Mouse (Mus musculus) naive thymus-derived CD4-positive, alpha-beta T cell, adult 5 months (primary cell): ENCODE data around the gene Sult2a3. TPM values are rescaled to one million over a fixed set of nuclear protein-coding genes. Genes with fewer than 3 reads are reported as not detected.

Experiments used
- polyA plus RNA-seq: library from polyadenylated mRNA; unstranded; fragments of 100-300 nt; shearing (Covaris generic); gene quantifications from one replicate; pipeline ENCODE4 v1.2.1, GENCODE M21; 2017

The Sult2a3 gene
- not detected for polyA plus RNA-seq

DNA sequence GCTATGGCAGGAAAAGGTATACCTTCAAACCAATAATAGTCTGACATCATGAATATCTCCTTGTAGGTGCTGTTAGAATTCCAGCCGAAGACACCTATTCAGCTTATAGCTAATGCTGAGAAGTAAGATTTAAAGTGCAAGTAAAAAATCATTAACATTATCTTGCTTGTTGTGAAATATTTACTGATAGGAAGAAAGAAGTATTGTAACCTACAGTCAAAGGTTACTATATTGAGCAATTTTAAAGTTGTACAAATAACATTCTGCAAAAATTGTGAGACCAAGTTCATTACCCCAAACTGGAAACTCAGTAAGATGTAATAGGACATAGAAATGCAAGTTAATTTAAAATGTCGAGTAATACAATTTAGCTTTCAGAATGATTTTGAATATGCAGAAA lies at the start of gene Sult2a3:
Gene Sult2a3 (minus strand): TSS at position 101 of the 400 bp plus-strand sequence.

Other genes with a start within 250 kb of the Sult2a3 start
- not detected for gene Sult2a4, start 133.4 kb downstream of the Sult2a3 start, polyA plus RNA-seq
- not detected for gene Sult2a6, start 131.8 kb upstream of the Sult2a3 start, polyA plus RNA-seq
- gene Obox8, start 210.5 kb upstream of the Sult2a3 start, polyA plus RNA-seq = not detected